9 mouse cellular contexts compared by ENCODE assay signal in genomic region chr1:180550770-180551169, GRCm38 (mm10). TPM values are rescaled to one million over a fixed set of nuclear protein-coding genes. Genes with fewer than 3 reads are reported as not detected.
DNase-seq lines count a peak whose midpoint lies in the region; ATAC-seq and TF ChIP-seq lines count a peak whose summit lies in the region.
"Had no signal": no experiment of that assay in that cellular context is flagged by ENCODE, and none has a peak within 500 bp of the region (broad histone marks: within the 10 kb centered on the region; RNA-seq: fewer than 3 reads in every experiment).

No protein-coding gene starts in this region.

- H3K9me3 ChIP-seq in limb, embryonic 14.5 days (ENCODE audit: control insufficient read depth, low read length): no peaks in the 10 kb centered on the region
- H3K9me3 ChIP-seq: liver, embryonic 15.5 days had no signal

- TF ChIP-seq CTCF in small intestine, adult 2 months (IDR thresholded peaks at IDR 0.05; ENCODE audit: extremely low read depth, insufficient read length, insufficient replicate concordance, low read depth, low read length): peak; percentile 53; the same call in 1 of the 2 replicates

- no peak overlapping the region for H3K9ac ChIP-seq in limb, embryonic 14.5 days (ENCODE audit: low read depth, low read length, severe bottlenecking)
- H3K9ac ChIP-seq: liver, embryonic 15.5 days had no signal

- intact Hi-C loops in left cerebral cortex, postnatal 4 days (cut with DNase I): loop anchor here (10.0 kb wide), 1 partner anchor 66 kb away; the partner anchor contains the start of gene Stum
- intact Hi-C loops in gastrocnemius, postnatal 14 days (cut with DNase I; ENCODE audit: low total_unique reads): loop anchor here (5.0 kb wide), 1 partner anchor 63 kb away; no protein-coding TSS in a partner anchor

- H3K36me3 ChIP-seq in limb, embryonic 14.5 days (ENCODE audit: control insufficient read depth, insufficient read depth, low read length): no peaks in the 10 kb centered on the region
- H3K36me3 ChIP-seq in small intestine, adult 2 months (ENCODE audit: control insufficient read depth, insufficient read depth, low read length): no peaks in the 10 kb centered on the region
- H3K36me3 ChIP-seq: liver, embryonic 15.5 days had no signal

- H3K4me3 ChIP-seq in limb, embryonic 14.5 days (replicated peaks; ENCODE audit: low read length): no peak overlapping the region
- no peak overlapping the region for H3K4me3 ChIP-seq in small intestine, adult 2 months (ENCODE audit: low read depth, low read length)
- H3K4me3 ChIP-seq: liver, embryonic 15.5 days had no signal

- TF ChIP-seq POLR2A in limb, embryonic 14.5 days (IDR thresholded peaks at IDR 0.05; ENCODE audit: borderline replicate concordance, extremely low read depth, insufficient read depth, insufficient read length): no peak
- no peak for TF ChIP-seq POLR2A in small intestine, adult 2 months (IDR thresholded peaks at IDR 0.05; ENCODE audit: low read depth, low read length)

- peaks cover 10% of the 10 kb centered on the region for H3K4me1 ChIP-seq in limb, embryonic 14.5 days (ENCODE audit: control insufficient read depth, insufficient read depth, low read length)
- H3K4me1 ChIP-seq in small intestine, adult 2 months (ENCODE audit: control insufficient read depth, insufficient read depth, insufficient read length, low read length): no peaks in the 10 kb centered on the region
- H3K4me1 ChIP-seq: liver, embryonic 15.5 days had no signal

- DNase-seq in left cerebral cortex, postnatal 4 days: peak; percentile 64
- no peak for DNase-seq in left cerebral cortex, adult 9 months (ENCODE audit: low spot score in 2 of 2)
- DNase-seq in cerebellum, adult 11-12 months: peak; percentile 72
- DNase-seq in gastrocnemius, postnatal 14 days: peak; percentile 43
- DNase-seq in limb, embryonic 14.5 days (ENCODE audit: low spot score): peak; percentile 65
- no peak for DNase-seq in ovary, postnatal 10 days (ENCODE audit: low spot score)
- no peak for DNase-seq in urinary bladder, adult 18-20 months (ENCODE audit: low spot score in 2 of 2)

- no peak overlapping the region for H3K4me2 ChIP-seq in limb, embryonic 14.5 days (replicated peaks; ENCODE audit: low read depth, low read length, severe bottlenecking)
- H3K4me2 ChIP-seq: liver, embryonic 15.5 days had no signal

- no peaks in the 10 kb centered on the region for H3K27me3 ChIP-seq in limb, embryonic 14.5 days (ENCODE audit: control insufficient read depth, insufficient read depth, low read length)
- peaks cover 11% of the 10 kb centered on the region; the same call in 1 of the 2 replicates for H3K27me3 ChIP-seq in small intestine, adult 2 months (ENCODE audit: control insufficient read depth, insufficient read depth, low read length)

- WGBS in limb, embryonic 14.5 days: 16% methylated on average over 5 of the region's 5 CpGs
- 23% methylated on average over 5 of the region's 5 CpGs for WGBS in small intestine, adult 2 months

- no peak for ATAC-seq in limb, embryonic 14.5 days (ENCODE audit: low FRiP score, low read depth)

- H3K27ac ChIP-seq in limb, embryonic 14.5 days (replicated peaks; ENCODE audit: low read depth, low read length): no peak overlapping the region
- H3K27ac ChIP-seq in small intestine, adult 2 months (ENCODE audit: insufficient read depth, low read depth, low read length): no peak overlapping the region
- H3K27ac ChIP-seq: liver, embryonic 15.5 days had no signal

RNA-seq across cellular contexts. Expression of gene Parp1, which starts 18.0 kb away (rescaled TPM):
- 100 to 1,000 TPM; 109 to 113 TPM for total RNA-seq in left cerebral cortex, postnatal 4 days (2021)
- total RNA-seq in gastrocnemius, postnatal 14 days (2021): 10 to 100 TPM; 51.9 to 53.6 TPM
- polyA plus RNA-seq in limb, embryonic 14.5 days (2012; rRNA removed): 89.0 and 107 TPM in 2 replicates
- 108 and 113 TPM in 2 replicates for polyA plus RNA-seq in limb, embryonic 14.5 days (2014; fragmentation: Nextera tagmentation; extraction: Ambion mirVana)
- polyA plus RNA-seq in small intestine, adult 2 months (2012; rRNA removed): 4.9 and 8.4 TPM in 2 replicates

Comparison
In these comparisons a context has a peak if more than half of its experiments do, and no peak if none do; other contexts are left out.
1. DNase-seq: peak in left cerebral cortex, postnatal 4 days (single experiment), cerebellum, adult 11-12 months (single experiment), gastrocnemius, postnatal 14 days (single experiment) and limb, embryonic 14.5 days (single experiment); none in left cerebral cortex, adult 9 months (0 of 2), ovary, postnatal 10 days (single experiment) and urinary bladder, adult 18-20 months (0 of 2).